Mouse (Mus musculus) spleen, adult 2 months (tissue): ENCODE measurements around the gene Kmt5a.

ENCODE experiments used
- CTCF ChIP-seq: fragments of 200-500 bp; IDR thresholded peaks from 2 replicates; pipeline ENCODE4 v1.5.1; 2011; ENCODE audit warnings: mild to moderate bottlenecking, inconsistent platforms; ENCODE audit not compliant: insufficient read depth, insufficient read length, insufficient replicate concordance; ENCODE audit errors: extremely low read depth
- POLR2A ChIP-seq: fragments of 200-500 bp; IDR thresholded peaks from 2 replicates; pipeline ENCODE4 v1.6.1; 2011; ENCODE audit warnings: low read depth, low read length, inconsistent platforms

- TF ChIP-seq CTCF (no peak), POLR2A (no peak)
Measured at GRCm38 (mm10) chr5:124456762-124457161, 17.0 kb downstream of the Kmt5a start.
